Mouse (Mus musculus) brain, adult 10 weeks (tissue): Measurements from ENCODE around the gene Olfr1454. TPM values are rescaled to one million over a fixed set of nuclear protein-coding genes. Genes with fewer than 3 reads are reported as not detected.

Experiments used
- polyA plus RNA-seq: library from polyadenylated mRNA; stranded (reverse); fragments of 350-450 nt; fragmentation: Illumina TruSeq; extraction: RNeasy Lipid Tissue Mini Kit (QIAGEN cat#74804); gene quantifications from one replicate; pipeline ENCODE4 v1.2.3, GENCODE M21; 2015; ENCODE audit warnings: low read depth, low replicate concordance

The Olfr1454 gene
- polyA plus RNA-seq: not detected

DNA sequence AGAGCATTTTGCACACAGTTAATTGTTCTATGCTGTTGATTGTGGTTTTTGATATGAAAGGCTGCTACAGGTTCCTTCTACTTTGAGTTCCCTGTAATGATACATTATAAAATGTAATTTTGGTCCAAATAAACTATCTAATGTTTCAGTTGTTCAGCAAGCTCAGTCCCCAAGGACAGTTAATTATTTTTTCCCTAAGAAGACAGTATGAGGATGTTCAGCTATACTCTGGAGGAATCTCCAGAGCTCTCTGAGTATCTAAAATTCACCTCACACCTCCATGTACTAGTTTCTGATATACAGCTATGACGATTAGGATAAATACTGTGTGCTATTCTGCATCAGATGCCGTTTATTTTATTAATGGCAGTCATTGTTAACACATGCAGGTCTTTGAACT lies at the start of gene Olfr1454:
TSS of gene Olfr1454 (plus strand) at position 301 of the 400 bp plus-strand sequence.

DNA sequence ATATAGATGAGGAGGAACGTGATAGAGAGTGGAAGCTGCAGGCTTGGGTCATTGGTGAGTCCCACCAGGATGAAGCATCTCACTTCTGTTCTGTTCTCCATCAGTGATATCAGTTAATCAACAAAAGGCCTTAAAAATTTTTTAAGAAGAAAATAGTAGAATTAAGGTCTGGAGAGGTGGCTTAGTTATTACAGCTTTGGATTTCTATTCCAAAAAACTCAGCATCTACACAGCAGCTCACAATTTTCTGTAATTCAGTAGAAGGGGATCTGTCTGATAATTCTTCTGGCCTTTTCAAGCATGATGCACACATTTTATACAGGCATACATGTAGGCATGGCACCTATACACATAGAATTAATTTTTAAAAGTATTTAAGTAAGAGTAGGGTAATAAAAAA lies 32.2 kb upstream of the Olfr1454 start, which contains the start of gene Olfr1453:
TSS of gene Olfr1453 (minus strand) at position 101 of the 400 bp plus-strand sequence.

DNA sequence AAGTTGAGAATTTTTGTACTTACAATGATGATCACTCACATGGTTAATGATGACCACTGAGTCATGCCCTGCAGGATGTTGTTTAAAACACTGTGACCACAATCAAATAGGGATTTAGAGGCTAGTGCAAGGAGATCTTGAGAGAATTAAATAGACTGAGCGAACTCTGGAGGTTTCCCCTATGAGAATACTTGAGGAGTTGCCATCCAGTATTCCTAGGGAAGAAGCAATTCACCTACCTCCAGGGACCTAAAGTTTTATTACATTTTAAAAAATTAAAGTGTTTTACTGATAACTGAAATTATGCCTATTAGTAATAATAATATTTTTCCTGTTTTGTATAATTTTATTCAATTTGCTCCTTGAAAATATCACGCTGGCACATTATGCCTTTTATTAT lies 37.4 kb downstream of the Olfr1454 start, which contains the start of gene Olfr1457:
TSS of gene Olfr1457 (minus strand) at position 101 of the 400 bp plus-strand sequence.

DNA sequence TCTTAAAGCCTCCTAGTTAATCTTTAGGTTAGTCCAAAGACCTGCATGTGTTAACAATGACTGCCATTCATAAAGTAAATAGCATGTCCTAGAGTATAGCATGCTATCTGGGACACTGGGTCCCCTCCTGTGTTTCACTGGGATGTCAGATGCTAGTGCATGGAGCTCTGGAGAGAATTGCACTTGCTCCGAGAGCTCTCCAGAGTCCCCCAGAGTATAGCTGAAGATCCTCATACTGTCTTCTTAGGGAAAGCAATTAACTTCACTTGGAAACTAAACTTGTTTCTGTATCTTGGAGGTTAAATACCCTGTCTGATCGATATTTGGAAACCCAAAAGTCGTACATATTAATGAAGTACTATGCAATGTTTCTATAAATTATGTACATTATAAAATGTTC lies 46.3 kb downstream of the Olfr1454 start, which contains the start of gene Olfr1458:
TSS of gene Olfr1458 (minus strand) at position 101 of the 400 bp plus-strand sequence.

Other genes with a start within 250 kb of the Olfr1454 start
- not detected for gene Gm5244, start 213.9 kb upstream of the Olfr1454 start, polyA plus RNA-seq
- gene Olfr1444, start 203.3 kb upstream of the Olfr1454 start, polyA plus RNA-seq: not detected
- not detected for gene Olfr1445, start 176.8 kb upstream of the Olfr1454 start, polyA plus RNA-seq
- not detected for gene Olfr1446, start 167.1 kb upstream of the Olfr1454 start, polyA plus RNA-seq
- gene Olfr1447, start 156.9 kb upstream of the Olfr1454 start, polyA plus RNA-seq: not detected
- not detected for gene Olfr1448, start 136.2 kb upstream of the Olfr1454 start, polyA plus RNA-seq
- not detected for gene Olfr1449, start 129.8 kb upstream of the Olfr1454 start, polyA plus RNA-seq
- not detected for gene Olfr1450, start 110.4 kb upstream of the Olfr1454 start, polyA plus RNA-seq
- gene Olfr1451, start 65.6 kb upstream of the Olfr1454 start, polyA plus RNA-seq: not detected
- gene Olfr1453, start 32.3 kb upstream of the Olfr1454 start, polyA plus RNA-seq: not detected
- not detected for gene Olfr1457, start 37.3 kb downstream of the Olfr1454 start, polyA plus RNA-seq
- gene Olfr1458, start 46.2 kb downstream of the Olfr1454 start, polyA plus RNA-seq: not detected
- gene Olfr1459, start 88.9 kb downstream of the Olfr1454 start, polyA plus RNA-seq: not detected
- gene Olfr1461, start 102.4 kb downstream of the Olfr1454 start, polyA plus RNA-seq: not detected
- not detected for gene Olfr1462, start 125.1 kb downstream of the Olfr1454 start, polyA plus RNA-seq
- gene Olfr1463, start 170.7 kb downstream of the Olfr1454 start, polyA plus RNA-seq: not detected